Mouse (Mus musculus): ENCODE results near the gene Brf1. TPM values are rescaled to one million over a fixed set of nuclear protein-coding genes. Genes with fewer than 3 reads are reported as not detected.

The Brf1 gene
- 55.7 and 134 TPM in 2 replicates for polyA plus RNA-seq (2012; rRNA removed; ENCODE audit: low replicate concordance)

GRCm38 (mm10) chr12:113000294-113001132, at the start of gene Brf1:
TSS of gene Brf1 (minus strand) at chr12:113000704.

DNA sequence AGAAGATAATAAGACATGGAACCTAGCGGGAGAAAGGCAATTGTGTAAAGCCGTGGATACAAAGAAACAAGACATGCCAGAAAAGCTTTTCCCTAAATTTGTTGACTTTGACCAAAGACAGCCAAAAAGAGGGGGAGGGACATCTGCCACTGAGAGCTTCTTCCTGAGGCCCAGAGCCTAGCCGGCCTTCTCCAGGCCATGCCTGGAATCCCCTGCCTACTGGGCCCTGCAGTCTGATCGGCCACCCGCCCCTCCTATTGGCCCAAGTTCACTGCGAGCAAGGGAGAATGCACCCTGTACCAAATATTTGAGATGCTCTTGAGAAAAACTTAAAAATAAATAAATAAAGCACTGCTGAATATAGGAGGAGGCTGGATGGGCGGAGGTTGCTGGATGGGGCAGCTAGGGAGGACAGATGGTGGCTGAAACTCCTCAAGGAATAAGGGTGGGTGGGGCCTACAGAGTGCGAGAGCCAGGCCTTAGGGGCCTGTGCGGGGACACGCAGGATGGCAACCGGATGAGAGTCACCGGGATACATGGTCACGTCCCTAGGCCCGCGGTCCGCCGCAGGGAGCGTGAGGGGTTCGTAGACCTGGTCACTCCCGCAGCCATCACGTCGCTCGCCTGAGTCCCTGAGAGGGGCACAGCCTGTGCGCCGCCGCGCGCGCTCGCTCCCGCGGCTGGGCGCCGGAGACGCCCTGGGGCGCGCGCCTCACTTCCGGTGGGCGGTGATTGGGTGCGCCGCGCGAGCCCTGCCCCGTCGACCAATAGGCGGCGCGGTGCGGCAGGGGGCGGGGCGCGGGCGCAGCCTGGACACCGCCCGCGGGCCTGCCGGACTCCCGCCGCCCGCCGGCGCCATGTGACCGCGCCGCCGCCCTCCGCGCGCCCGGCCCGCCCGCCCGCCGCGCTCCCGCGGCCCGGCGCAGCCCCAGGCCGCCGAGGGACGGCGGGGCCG, 13.4 kb upstream of the Brf1 start, which contains the start of gene Pacs2:
Pacs2 (plus strand) TSS at position 905 of the 955 bp plus-strand sequence.

DNA sequence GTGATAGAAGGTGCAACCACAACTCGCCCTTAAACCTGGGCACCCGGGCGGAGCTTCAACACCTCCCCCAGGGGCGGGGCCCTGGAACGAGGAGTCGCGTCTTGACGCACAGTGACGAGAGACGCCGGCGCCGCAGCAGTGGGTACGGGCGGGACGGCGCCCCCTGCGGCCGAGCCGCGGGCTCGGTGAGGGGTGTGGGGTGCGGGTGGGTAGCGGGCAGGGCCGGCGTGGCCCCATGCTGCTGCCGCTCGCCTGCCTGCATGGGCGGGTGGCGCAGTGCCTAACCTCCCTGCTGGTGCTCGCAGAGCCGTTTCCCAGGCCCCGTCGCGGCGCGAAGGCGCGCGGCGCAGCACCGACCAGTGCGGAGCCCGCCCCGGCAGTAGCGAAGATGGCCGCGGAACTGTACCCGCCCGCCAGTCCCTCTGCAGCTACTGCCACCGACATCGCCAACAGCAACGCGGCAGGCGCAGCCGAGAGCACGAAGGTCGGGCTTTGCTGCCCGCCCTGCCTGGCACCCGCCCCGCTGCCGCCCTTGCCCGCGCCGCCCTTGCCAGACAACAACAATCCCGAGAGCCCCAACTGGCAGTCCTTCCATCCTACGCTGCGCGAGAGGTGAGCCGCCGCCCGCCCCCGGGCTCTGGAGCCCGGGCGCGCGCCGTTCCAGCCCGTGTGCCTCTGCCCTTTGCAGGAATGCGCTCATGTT, 24.0 kb downstream of the Brf1 start, which contains the start of gene Btbd6:
Btbd6 (plus strand) TSS at position 112 of the 703 bp plus-strand sequence.

DNA sequence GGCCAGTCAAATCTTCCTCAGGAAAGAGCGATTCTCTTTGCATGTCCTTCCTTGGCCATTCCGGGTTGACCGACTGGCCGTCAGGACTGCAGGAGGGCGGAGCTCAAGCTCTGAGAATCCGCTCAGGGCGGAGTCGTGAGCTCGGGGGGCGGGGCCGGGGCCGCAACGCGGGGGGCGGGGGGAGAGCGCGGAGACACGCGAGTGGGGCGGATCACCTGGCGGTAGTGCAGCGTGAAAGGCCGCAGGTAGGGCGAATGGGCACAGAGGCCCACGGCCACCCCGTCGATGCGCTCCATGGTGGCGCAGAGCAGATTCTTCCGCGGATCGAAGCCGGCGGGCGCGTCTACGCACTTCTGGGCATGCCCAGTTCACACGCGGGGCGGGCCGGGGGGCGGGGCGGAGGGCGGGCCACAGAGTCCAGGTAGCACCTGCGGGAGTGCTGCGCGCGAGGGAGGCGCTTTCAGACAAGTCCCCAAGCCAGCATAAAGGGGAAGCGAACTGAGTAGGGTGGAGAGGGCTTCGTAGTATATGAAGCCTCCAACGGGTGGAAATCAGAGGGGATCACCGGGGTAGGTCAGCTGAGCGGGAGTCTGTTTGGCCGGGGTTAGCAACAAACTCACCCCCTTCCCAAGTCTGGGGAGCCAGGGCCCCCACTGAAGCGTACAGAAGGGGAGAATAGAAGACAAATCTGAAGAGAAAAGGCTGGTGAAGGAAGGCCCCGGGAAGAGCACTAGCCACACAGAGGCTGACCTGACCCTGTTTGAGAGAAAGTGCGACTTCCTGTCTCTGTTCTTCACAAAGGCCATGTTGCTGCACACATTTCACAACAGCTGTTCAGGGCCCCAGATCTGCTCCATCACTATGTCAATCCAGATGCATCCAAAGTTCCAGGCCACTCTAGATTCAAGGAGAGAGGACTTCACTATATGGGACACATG, 58.5 kb downstream of the Brf1 start, which contains the start of gene Nudt14:
Nudt14 (minus strand) TSS at position 349 of the 938 bp plus-strand sequence.

DNA sequence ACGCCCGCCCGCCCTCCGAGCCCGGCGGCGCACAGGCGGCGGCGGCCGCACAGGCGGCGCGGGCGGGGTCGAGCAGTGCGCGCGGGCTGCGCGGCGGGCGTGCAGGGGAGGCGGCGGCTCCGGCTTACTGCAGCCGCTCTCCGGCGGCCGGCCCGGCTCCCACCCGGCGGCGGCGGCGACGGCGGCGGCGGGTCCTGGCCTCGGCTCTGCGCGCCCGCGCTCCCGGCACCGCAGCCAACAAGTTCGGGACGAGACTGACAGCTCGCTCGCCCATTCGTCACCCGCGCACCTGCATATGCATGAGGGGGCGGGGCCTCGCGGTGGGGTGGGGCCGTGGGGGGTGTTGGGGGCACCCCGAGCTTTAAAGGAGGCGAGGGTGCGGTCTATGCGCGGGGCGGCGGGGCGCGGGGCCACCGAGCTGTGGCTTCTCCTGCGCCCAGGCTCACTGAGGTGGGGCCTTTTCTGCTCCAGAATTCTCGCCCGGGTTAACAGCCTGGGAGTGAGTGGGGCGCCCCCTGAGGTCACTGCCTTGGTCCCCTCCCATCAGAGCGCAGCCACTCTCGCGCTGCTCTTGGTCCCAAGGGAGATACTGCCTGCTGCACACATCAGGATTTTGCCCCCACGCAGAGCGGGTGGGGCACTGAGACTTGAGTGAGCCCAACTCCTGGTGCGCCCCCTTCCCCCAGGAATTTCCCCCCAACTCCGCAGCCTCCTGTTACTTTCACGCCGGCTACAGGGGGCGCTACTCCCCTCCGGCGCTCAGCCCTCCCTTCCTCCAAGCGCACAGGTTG, 70.7 kb downstream of the Brf1 start, which contains the start of gene Jag2:
Jag2 (minus strand) TSS at position 215 of the 791 bp plus-strand sequence.

Other genes starting within 250 kb of the Brf1 start
- gene Pld4, start 240.0 kb downstream of the Brf1 start, polyA plus RNA-seq (2012; rRNA removed; ENCODE audit: low replicate concordance) = 171 and 191 TPM in 2 replicates
- gene Ahnak2, start 198.0 kb downstream of the Brf1 start, polyA plus RNA-seq (2012; rRNA removed; ENCODE audit: low replicate concordance) = 14.3 and 15.8 TPM in 2 replicates
- 2.0 and 3.4 TPM in 2 replicates for gene Clba1, start 191.8 kb downstream of the Brf1 start, polyA plus RNA-seq (2012; rRNA removed; ENCODE audit: low replicate concordance)
- gene Cdca4, start 171.3 kb downstream of the Brf1 start, polyA plus RNA-seq (2012; rRNA removed; ENCODE audit: low replicate concordance) = 24.3 and 24.6 TPM in 2 replicates
- gene Gpr132, start 132.5 kb downstream of the Brf1 start, polyA plus RNA-seq (2012; rRNA removed; ENCODE audit: low replicate concordance) = 46.4 and 48.6 TPM in 2 replicates
- gene Jag2, start 70.9 kb downstream of the Brf1 start, polyA plus RNA-seq (2012; rRNA removed; ENCODE audit: low replicate concordance) = 32.8 and 44.7 TPM in 2 replicates
- gene Nudt14, start 58.6 kb downstream of the Brf1 start, polyA plus RNA-seq (2012; rRNA removed; ENCODE audit: low replicate concordance) = 31.3 and 33.2 TPM in 2 replicates
- gene Btbd6, start 24.2 kb downstream of the Brf1 start, polyA plus RNA-seq (2012; rRNA removed; ENCODE audit: low replicate concordance) = 26.8 and 124 TPM in 2 replicates
- gene Pacs2, start 13.8 kb upstream of the Brf1 start, polyA plus RNA-seq (2012; rRNA removed; ENCODE audit: low replicate concordance) = 57.6 and 59.4 TPM in 2 replicates
- 0.27 and 0.31 TPM in 2 replicates for gene Tex22, start 73.8 kb upstream of the Brf1 start, polyA plus RNA-seq (2012; rRNA removed; ENCODE audit: low replicate concordance)
- 61.7 and 146 TPM in 2 replicates for gene Mta1, start 97.6 kb upstream of the Brf1 start, polyA plus RNA-seq (2012; rRNA removed; ENCODE audit: low replicate concordance)
- gene Crip2, start 139.5 kb upstream of the Brf1 start, polyA plus RNA-seq (2012; rRNA removed; ENCODE audit: low replicate concordance) = 324 and 338 TPM in 2 replicates
- 673 and 1,071 TPM in 2 replicates for gene Crip1, start 145.6 kb upstream of the Brf1 start, polyA plus RNA-seq (2012; rRNA removed; ENCODE audit: low replicate concordance)
- gene Tedc1, start 155.7 kb upstream of the Brf1 start, polyA plus RNA-seq (2012; rRNA removed; ENCODE audit: low replicate concordance) = 5.6 and 11.1 TPM in 2 replicates
- gene Tmem121, start 185.2 kb upstream of the Brf1 start, polyA plus RNA-seq (2012; rRNA removed; ENCODE audit: low replicate concordance) = 1.1 and 3.0 TPM in 2 replicates